Mouse (Mus musculus): ENCODE results near the gene Hibadh. TPM values are rescaled to one million over a fixed set of nuclear protein-coding genes. Genes with fewer than 3 reads are reported as not detected.
A peak's percentile ranks its signal among the peaks of the same experiment; 100 is the strongest.

Gene Hibadh
- total and polyA plus RNA-seq, 2 experiments, result 225 to 308 TPM

DNA sequence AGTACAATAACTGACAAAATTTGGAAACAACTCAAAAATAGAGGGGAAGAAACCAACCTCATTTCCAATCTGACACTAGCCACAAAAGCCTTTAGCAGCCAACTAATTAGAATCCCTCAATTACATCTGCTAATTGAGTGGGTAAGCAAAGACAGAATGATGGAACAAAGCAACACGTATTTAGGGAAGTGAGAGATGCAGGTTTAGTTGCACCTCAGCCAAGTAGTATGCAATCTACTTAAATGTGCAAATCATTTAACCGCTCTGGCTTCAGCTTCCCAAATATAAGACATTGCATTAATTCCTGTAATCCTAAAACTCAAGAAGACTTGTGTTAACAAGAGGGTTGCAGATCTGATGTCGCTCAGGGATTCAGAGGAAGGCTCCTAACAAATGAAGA, 16.4 kb downstream of the Hibadh start:
- Histone ChIP-seq H3K79me2 (ENCODE audit: control insufficient read depth, insufficient read depth, low read length) (peaks cover 2% of the 10 kb centered on the region; the same call in 1 of the 2 replicates), H3K4me3 (ENCODE audit: insufficient read depth, low read depth, low read length) (no peak overlapping the region), H3K27me3 (ENCODE audit: control insufficient read depth, insufficient read depth, low read length) (no peaks in the 10 kb centered on the region), H3K27ac (replicated peaks; ENCODE audit: insufficient read depth, low read depth, low read length) (no peak overlapping the region), H3K36me3 (ENCODE audit: control insufficient read depth, insufficient read depth, low read length) (peaks cover 32% of the 10 kb centered on the region), H3K4me1 (ENCODE audit: control insufficient read depth, insufficient read depth, low read length) (peaks cover 20% of the 10 kb centered on the region), H3K9ac (ENCODE audit: low read depth, low read length) (no peak overlapping the region)
- TF ChIP-seq CTCF (IDR thresholded peaks at IDR 0.05; ENCODE audit: low read depth, low read length) (no peak), POLR2A (IDR thresholded peaks at IDR 0.05; ENCODE audit: extremely low read depth, insufficient read depth, low read length) (no peak)
- no peak for DNase-seq (ENCODE audit: extremely low read depth, low read depth, low spot score)
- 95% methylated on average over 3 of the region's 3 CpGs for WGBS

DNA sequence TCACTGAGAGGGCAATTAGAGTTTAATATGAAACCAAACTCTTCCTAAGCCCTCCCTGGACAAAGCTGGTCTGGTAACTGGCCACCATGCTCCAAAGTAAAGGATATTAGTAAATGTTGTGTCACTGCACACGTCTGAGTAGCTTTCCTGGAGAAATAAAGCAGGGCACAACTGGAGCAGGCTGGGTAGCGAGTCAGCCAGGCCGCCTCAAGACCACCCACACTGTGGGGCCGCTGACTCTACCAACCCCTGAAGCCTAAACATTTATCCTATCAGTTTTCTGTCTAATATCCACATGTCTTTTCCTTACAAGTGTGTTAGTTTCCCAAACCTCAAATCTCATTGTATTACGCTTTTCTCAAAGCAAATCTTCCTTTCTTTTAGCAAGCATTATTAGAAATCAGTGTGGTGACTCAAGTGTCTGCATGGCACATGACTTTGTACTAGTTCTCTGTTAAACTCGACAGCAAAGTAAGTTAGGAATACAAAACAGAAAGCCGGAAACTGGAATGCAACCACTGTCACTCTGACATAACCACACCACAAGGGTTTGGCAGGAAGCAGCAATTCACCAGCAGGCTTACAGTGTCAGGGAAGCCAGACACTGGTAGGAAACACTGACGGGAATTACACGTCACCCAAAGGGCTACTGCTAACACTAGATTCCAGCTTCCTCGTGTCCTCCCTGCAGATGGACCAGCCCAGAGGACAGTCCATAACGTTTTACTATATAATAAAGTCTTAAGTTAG, 18.3 kb downstream of the Hibadh start:
- peaks cover 20% of the 10 kb centered on the region for H3K4me1 ChIP-seq (ENCODE audit: control insufficient read depth, insufficient read depth, low read length)
- H3K27ac ChIP-seq (replicated peaks; ENCODE audit: insufficient read depth, low read depth, low read length), result no peak overlapping the region
- no peaks in the 10 kb centered on the region for H3K27me3 ChIP-seq (ENCODE audit: control insufficient read depth, insufficient read depth, low read length)
- no peak for TF ChIP-seq CTCF (IDR thresholded peaks at IDR 0.05; ENCODE audit: low read depth, low read length)
- TF ChIP-seq POLR2A (IDR thresholded peaks at IDR 0.05; ENCODE audit: extremely low read depth, insufficient read depth, low read length), result no peak
- peaks cover 10% of the 10 kb centered on the region; the same call in 1 of the 2 replicates for H3K79me2 ChIP-seq (ENCODE audit: control insufficient read depth, insufficient read depth, low read length)
- no peak overlapping the region for H3K9ac ChIP-seq (ENCODE audit: low read depth, low read length)
- no peak overlapping the region for H3K4me3 ChIP-seq (ENCODE audit: insufficient read depth, low read depth, low read length)
- peaks cover 27% of the 10 kb centered on the region for H3K36me3 ChIP-seq (ENCODE audit: control insufficient read depth, insufficient read depth, low read length)
- peak; percentile 65 for DNase-seq (ENCODE audit: extremely low read depth, low read depth, low spot score)
- WGBS, result 47% methylated on average over 11 of the region's 11 CpGs

DNA sequence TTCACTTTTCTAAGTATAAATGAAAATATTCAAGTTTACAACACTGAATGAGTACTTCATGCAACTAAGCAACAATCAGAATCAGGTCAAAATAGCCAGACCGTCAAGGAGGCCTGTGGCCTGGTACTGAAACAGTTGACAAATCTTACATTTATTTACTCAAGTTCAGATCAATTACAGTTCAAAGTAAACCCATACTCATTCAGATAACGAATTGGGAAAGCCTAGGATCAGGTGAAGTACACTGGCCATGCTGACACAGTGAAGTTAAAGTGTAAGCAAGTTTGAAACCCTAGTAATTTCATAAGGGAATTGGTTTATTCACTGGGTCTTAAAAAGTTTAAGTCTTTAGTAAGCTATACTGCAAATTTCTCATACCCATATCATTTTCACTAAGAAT, 20.1 kb downstream of the Hibadh start:
- H3K79me2 ChIP-seq (ENCODE audit: control insufficient read depth, insufficient read depth, low read length), result peaks cover 13% of the 10 kb centered on the region; the same call in 1 of the 2 replicates
- no peak overlapping the region for H3K9ac ChIP-seq (ENCODE audit: low read depth, low read length)
- H3K4me1 ChIP-seq (ENCODE audit: control insufficient read depth, insufficient read depth, low read length), result peaks cover 20% of the 10 kb centered on the region
- TF ChIP-seq POLR2A (IDR thresholded peaks at IDR 0.05; ENCODE audit: extremely low read depth, insufficient read depth, low read length) (no peak), CTCF (IDR thresholded peaks at IDR 0.05; ENCODE audit: low read depth, low read length) (no peak)
- H3K27me3 ChIP-seq (ENCODE audit: control insufficient read depth, insufficient read depth, low read length), result no peaks in the 10 kb centered on the region
- H3K4me3 ChIP-seq (ENCODE audit: insufficient read depth, low read depth, low read length), result no peak overlapping the region
- 22% methylated on average over 2 of the region's 2 CpGs for WGBS
- H3K27ac ChIP-seq (replicated peaks; ENCODE audit: insufficient read depth, low read depth, low read length), result no peak overlapping the region
- DNase-seq (ENCODE audit: extremely low read depth, low read depth, low spot score), result peak; percentile 99
- peaks cover 19% of the 10 kb centered on the region for H3K36me3 ChIP-seq (ENCODE audit: control insufficient read depth, insufficient read depth, low read length)

DNA sequence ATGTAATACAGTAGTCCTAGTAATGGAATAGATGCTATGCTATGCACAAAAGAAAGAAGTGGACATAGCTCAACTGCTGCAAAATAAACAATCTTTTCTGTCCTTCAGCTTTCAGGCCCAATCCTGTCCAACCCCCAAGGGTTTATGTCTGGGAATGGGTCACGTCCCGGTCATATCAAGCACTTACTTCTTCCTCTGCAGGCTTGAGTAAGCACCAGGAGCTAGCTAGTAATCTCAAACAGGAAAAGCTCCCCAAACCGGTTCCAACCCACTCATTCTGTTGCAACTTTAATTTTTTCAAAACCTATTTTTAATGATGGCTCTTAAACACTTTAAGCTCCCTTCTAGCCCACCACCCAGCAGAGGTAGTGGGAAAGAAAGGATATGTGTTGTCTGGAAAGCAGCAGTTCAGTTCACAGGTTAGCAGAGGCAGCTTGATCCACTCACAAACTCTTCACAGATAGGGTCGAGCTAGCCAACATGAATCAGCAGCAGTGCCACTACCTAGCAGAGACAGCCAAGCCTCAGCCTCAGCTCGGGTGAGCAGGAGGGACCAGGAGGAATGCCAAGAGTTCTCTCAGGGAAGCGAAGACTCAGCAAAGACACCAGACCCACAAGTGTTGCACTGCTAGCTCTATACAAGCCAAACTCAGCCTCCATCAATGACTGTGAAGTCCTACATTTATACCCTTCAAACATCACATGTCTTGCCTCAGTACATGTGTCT, 30.4 kb downstream of the Hibadh start:
- Histone ChIP-seq H3K36me3 (ENCODE audit: control insufficient read depth, insufficient read depth, low read length) (peaks cover 7% of the 10 kb centered on the region), H3K79me2 (ENCODE audit: control insufficient read depth, insufficient read depth, low read length) (peaks cover 9% of the 10 kb centered on the region; the same call in 1 of the 2 replicates), H3K4me1 (ENCODE audit: control insufficient read depth, insufficient read depth, low read length) (peaks cover 14% of the 10 kb centered on the region), H3K27ac (replicated peaks; ENCODE audit: insufficient read depth, low read depth, low read length) (no peak overlapping the region), H3K4me3 (ENCODE audit: insufficient read depth, low read depth, low read length) (no peak overlapping the region), H3K27me3 (ENCODE audit: control insufficient read depth, insufficient read depth, low read length) (no peaks in the 10 kb centered on the region), H3K9ac (ENCODE audit: low read depth, low read length) (no peak overlapping the region)
- WGBS, result 56% methylated on average over 6 of the region's 6 CpGs
- TF ChIP-seq POLR2A (IDR thresholded peaks at IDR 0.05; ENCODE audit: extremely low read depth, insufficient read depth, low read length) (no peak), CTCF (IDR thresholded peaks at IDR 0.05; ENCODE audit: low read depth, low read length) (no peak)
- DNase-seq (ENCODE audit: extremely low read depth, low read depth, low spot score), result no peak

DNA sequence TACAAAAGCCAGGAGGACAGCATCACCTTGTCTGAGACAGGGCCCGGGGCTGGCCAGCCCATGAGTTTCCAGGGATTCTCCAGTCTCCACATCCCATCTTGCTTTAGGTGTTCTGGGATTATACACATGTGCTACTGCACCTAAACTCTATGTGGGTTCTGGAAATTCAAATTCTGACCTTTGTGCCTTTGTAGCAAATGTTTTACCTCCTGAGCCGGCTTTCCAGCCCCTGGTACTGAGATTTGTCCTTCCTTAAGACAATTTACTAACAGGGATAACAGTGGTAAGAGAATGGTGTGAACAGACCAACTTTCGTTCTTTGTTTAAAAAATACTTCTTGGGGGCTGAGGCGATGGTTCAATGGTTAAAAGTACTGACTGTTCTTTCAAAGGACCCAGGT, 32.1 kb downstream of the Hibadh start:
- Histone ChIP-seq H3K79me2 (ENCODE audit: control insufficient read depth, insufficient read depth, low read length) (peaks cover 9% of the 10 kb centered on the region; the same call in 1 of the 2 replicates), H3K9ac (ENCODE audit: low read depth, low read length) (no peak overlapping the region), H3K4me1 (ENCODE audit: control insufficient read depth, insufficient read depth, low read length) (peaks cover 17% of the 10 kb centered on the region), H3K27me3 (ENCODE audit: control insufficient read depth, insufficient read depth, low read length) (no peaks in the 10 kb centered on the region), H3K4me3 (ENCODE audit: insufficient read depth, low read depth, low read length) (no peak overlapping the region), H3K27ac (replicated peaks; ENCODE audit: insufficient read depth, low read depth, low read length) (no peak overlapping the region), H3K36me3 (ENCODE audit: control insufficient read depth, insufficient read depth, low read length) (peaks cover 7% of the 10 kb centered on the region)
- 77% methylated on average over 4 of the region's 4 CpGs for WGBS
- no peak for DNase-seq (ENCODE audit: extremely low read depth, low read depth, low spot score)
- TF ChIP-seq POLR2A (IDR thresholded peaks at IDR 0.05; ENCODE audit: extremely low read depth, insufficient read depth, low read length), result no peak
- TF ChIP-seq CTCF (IDR thresholded peaks at IDR 0.05; ENCODE audit: low read depth, low read length), result no peak

Measured in liver, adult 2 months (tissue).